Mouse (Mus musculus) heart, postnatal 4 days (tissue): ENCODE measurements at regions not wholly inside any gene's neighbourhood (a gene's known extent, or its start where the extent isn't known, plus 50 kb on each side); places are given as distances from the start of the nearest gene placed in this dataset.
A peak's percentile ranks its signal among the peaks of the same experiment; 100 is the strongest.

Source experiments
- DNase-seq: peaks from one replicate; pipeline ENCODE4 v3.0.0; 2021

GRCm38 (mm10) chr7:75923951-75924467 lies 75.9 kb downstream of the Klhl25 start:
- DNase-seq = no peak

- DNase-seq = peak; percentile 17
Observed at GRCm38 (mm10) chr7:75927537-75927936, 79.4 kb downstream of the Klhl25 start.

GRCm38 (mm10) chr7:75943844-75944243 lies 95.7 kb downstream of the Klhl25 start:
- DNase-seq = no peak

GRCm38 (mm10) chr7:75955671-75956070 lies 107.6 kb downstream of the Klhl25 start:
- no peak for DNase-seq

DNA sequence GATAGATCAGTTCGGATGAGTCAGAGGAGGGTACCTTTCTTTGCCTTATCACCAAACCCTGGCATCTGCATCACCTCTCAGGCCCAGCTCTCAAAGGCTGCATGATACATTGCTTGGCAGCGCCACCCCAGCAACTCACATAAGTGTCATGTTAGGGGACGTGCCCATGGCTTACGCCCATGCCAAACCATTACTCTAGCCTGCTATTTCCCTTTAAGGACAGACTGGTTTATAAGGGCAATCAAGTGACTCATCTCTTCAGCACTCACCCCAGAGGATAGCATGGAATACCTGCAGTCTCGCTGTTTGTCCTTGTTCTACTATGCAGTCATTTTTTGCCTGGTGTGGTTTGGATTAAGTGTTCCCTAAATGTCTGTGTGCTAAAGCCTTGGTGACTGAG lies 109.3 kb downstream of the Klhl25 start:
- DNase-seq = no peak

- no peak for DNase-seq
Observed at GRCm38 (mm10) chr7:75959903-75960620, 112.0 kb downstream of the Klhl25 start.

GRCm38 (mm10) chr7:75968177-75968576 lies 120.1 kb downstream of the Klhl25 start:
- DNase-seq = no peak

- no peak for DNase-seq
Observed at GRCm38 (mm10) chr7:75970914-75971313, 122.8 kb downstream of the Klhl25 start.

- DNase-seq = no peak
Observed at GRCm38 (mm10) chr7:75971706-75972105, 123.6 kb downstream of the Klhl25 start.

GRCm38 (mm10) chr7:75981560-75981959 lies 133.4 kb downstream of the Klhl25 start:
- no peak for DNase-seq

DNA sequence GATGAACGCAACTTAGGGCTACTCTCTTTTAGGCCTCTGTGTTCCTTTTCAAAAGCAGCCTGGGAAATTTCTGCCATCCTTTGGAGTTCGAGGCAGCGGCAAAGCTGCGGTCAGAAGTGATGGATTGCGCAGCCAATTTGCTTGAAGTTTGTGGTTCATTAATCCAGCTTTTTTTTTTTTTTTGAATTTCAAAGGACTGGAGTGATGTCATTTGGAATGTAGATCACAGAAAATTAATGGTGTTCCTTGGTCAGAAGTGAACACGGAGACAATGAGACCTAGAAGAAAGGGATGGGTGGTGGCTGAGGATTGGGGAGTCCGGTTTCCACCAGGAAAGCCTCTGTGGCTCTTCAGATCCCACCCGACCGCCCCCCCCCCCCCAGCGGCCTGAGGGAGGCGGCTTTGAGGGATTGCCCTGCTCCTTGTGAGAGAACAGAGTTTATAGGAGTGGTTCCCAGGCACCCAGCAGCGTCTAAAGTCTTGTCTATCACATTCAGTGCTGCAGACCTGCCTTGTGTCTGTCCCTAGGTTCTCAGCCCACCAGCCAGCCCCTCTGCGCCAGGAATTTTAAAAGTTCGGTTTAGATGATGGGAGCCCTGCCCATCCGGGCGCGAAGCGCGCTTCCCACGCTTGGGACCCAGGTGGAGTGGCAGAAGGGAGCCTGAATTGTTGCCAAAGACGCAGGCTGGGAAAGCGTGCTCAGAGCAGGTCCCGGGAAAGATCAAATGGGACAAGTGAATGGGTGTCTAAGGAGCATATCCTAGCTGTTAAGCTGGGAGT lies 135.1 kb downstream of the Klhl25 start:
- DNase-seq = no peak

GRCm38 (mm10) chr7:75983809-75984171 lies 135.7 kb downstream of the Klhl25 start:
- no peak for DNase-seq

DNA sequence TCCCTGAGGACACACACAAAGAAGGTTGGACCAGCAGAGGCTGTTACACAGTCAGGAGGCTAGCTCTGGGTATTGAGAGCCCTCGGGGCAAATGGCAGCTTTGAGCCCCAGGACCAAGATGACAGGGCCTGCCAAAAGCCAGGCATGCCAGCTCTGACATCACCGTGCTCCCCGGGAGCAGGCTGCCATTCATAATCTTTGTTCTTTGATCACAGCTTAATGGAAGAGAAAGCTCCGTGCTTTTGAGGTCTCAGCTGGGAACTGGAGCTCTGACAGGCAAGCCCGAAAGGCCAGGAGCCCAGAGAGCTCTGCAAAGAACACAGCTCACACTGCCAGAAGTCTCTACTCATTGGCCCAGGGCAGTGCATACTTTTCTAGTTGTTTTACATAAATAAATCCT lies 150.7 kb downstream of the Klhl25 start:
- DNase-seq = no peak

DNA sequence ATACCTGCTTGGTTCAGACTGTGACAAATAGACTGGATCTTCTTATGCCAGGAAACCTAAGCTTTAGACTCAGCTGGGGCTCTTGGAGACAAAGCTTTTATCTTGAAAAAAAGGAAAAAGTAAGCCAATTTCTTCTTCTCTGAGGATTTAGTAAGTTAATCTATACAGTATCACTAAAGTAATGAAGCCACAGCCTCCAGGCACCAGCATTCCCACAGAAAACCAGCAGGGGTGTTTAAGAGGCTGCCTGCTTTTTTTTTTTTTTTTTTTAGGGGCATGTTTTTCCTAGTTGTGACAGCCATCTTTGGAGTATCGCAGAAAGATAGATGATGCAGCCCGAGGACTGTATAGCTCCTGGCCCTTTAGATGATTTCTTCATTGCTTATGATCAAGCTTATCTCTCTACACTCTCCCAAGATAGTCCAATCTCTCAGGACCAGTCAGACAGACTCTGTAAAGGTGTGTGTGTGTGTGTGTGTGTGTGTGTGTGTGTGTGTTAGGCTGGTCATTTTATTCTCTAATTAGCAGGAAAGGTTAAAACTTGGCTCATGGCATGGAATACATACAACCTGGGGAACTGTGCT lies 151.3 kb downstream of the Klhl25 start:
- DNase-seq = no peak

DNA sequence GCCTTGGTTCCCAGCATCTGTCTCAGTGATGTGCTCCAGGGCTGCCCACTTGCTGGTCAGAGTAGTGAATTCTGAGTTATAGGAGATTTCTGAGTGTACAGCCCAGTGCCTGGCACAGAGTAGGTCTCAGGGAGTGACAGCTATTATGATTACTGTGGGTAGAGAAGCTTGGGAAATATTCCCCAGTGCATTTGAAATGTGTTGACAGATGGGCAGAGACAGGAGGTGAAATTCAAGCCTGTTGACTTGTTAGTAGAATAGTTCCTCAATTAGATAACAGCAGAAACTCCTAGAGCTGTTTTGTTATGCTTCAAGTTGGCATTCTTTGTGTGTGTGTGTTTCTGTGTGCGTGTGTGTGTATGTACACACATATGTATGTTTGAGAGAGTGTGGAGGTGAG lies 152.9 kb downstream of the Klhl25 start:
- DNase-seq = no peak

- DNase-seq = no peak
Observed at GRCm38 (mm10) chr7:76008226-76008625, 160.1 kb downstream of the Klhl25 start.

GRCm38 (mm10) chr7:76047743-76048142 lies 181.9 kb upstream of the Agbl1 start:
- no peak for DNase-seq

GRCm38 (mm10) chr7:76049342-76049741 lies 180.3 kb upstream of the Agbl1 start:
- DNase-seq = no peak

DNA sequence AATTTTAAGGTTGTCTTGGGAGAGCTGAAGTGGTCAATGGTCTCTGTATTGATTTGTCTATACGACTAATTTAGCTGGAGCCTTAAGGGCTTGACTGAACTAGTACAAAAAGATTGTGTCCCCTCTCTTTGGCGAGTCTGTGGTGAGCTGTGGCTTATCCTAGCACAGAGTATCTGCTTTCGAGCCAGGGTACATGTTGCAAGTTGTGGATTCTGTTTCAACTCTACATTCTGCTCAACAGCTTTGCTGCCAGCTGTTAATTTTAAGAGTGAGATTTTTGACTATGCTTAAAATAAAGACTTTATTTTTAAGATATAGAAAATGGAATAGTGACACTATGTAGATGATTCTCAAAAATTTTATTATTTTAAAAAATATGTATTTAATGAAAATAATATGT lies 175.8 kb upstream of the Agbl1 start:
- DNase-seq = no peak

GRCm38 (mm10) chr7:76099149-76099548 lies 130.5 kb upstream of the Agbl1 start:
- no peak for DNase-seq

GRCm38 (mm10) chr7:76121242-76121844 lies 108.3 kb upstream of the Agbl1 start:
- no peak for DNase-seq

DNA sequence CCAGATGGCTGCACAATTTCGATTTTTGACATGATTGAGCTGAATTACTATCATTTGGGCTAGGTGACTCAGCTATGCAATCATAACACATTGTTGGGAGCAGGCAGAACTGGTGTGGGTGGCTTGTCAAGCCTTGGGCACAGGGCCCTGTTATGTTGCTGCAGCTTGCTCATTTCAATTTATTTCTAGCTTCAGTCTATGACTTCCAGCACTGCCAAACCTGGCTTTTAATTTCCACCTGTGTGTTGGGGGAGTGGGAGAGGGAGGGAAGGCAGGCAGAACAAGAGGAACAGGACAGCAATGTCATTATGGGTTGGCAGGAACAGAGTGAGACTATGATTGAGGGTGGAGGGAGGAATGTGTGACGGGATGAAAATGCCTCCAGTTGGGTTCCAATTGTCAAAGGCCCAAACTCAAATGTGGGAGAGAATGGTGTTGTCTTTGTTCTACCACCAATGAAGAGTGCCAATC lies 102.0 kb upstream of the Agbl1 start:
- DNase-seq = no peak

DNA sequence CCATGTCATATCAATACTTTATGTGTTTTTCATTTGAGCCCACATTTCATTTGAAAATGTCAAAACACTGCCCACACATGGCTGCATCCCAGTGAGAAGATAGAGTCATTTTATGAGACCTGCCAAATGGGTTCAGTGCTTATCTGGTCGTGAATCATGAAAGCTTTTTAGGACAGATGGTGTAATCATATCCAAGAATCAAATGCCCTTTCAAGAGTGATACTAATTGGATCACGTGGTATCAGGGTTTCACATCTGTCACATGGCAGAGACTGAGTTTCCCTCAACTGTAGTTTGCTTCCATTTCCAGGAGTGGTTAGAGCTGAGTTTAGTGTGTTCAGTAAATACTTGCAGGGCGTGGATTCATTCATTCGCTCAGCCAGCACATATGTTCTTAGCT lies 87.2 kb upstream of the Agbl1 start:
- no peak for DNase-seq
